Mouse (Mus musculus): ENCODE data around the gene Eno1. TPM values are rescaled to one million over a fixed set of nuclear protein-coding genes. Genes with fewer than 3 reads are reported as not detected.
"Not testable (repeated sequence)": the region's sequence is repeated elsewhere in the genome, so short reads cannot be mapped to it uniquely, and the experiment has no call there.

Gene Eno1
- total RNA-seq, 2 experiments from 2014 or later = 471 to 935 TPM

DNA sequence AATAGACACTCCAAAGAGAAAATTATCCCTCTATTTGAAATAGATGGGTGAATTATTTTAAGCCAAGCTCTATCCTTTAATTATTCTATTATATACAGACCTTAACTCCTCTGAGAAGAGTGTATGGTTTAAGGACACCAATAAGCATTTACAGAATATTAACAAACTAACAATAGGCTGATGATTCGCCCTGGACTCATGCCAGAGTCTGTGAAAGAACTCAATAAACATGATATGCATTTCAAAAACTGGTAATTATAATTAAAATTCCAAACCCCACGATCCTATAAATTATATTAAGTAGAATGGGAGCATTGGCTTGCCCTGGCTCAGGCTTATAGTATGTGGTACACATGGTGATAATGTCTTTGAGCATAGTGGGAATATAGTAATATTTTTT is 43.5 kb downstream of the Eno1 start:
- no peak for DNase-seq (ENCODE audit: low spot score in 2 of 2)

DNA sequence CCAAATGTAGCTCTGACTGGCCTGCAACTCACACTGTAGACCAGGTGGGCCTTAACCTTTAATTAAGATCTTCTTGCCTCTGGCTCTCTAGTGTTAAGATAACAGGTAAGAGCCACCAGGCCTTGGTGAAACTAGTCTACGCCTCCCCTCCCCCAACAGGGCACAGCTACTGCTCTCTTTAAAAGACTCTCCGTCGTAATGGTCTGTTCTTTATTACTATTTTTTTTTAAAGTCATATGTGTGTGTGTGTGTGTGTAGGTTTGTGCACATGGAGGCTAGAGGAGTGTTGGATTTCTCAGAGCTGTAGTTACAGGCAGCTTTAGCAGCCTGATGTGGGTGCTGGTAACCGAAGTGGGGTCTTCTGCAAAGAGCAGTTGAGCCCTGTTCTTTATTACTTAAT is 43.9 kb downstream of the Eno1 start:
- DNase-seq (ENCODE audit: low spot score in 2 of 2) = no peak

DNA sequence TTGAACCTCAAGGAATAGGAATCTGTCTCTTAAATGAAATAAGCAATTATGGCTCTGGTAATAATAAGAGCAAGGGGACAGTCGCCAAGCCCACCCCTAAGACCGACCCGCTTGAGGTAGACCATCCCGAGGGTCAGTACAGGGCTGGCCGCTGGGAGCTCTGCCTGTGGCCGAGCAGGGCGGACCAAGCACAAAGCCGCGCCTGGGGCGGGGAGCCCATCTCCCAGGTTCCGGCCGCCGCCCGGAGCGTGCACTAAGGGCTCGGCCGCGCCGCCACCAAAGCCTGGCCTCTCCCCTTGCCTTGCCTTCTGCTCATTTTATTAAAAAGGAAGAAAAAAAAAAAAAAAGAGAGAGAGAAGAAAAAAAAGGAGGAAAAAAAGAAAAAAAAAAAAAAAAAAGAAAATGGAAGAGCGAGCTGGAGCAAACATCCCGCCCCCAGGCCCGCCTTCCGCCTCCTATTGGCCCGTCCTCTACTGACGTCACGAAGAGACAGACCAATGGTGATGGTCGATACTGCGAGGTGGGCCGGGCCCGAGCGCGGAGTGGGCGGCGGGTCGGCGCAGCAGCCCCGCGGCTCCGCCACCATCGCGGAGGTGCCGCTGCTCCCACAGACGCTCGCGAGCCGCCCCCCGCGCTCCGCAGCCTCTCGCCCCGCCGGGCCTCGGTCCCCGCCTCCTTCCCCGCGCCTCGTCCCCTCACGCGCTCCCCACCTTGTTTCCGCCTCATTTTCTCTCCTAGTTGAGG is 44.7 kb downstream of the Eno1 start, which contains the start of gene Rere:
Gene Rere (plus strand): TSS at position 629 of the 744 bp plus-strand sequence.
- peak; percentile 98 to 99 for DNase-seq (ENCODE audit: low spot score in 2 of 2)

DNA sequence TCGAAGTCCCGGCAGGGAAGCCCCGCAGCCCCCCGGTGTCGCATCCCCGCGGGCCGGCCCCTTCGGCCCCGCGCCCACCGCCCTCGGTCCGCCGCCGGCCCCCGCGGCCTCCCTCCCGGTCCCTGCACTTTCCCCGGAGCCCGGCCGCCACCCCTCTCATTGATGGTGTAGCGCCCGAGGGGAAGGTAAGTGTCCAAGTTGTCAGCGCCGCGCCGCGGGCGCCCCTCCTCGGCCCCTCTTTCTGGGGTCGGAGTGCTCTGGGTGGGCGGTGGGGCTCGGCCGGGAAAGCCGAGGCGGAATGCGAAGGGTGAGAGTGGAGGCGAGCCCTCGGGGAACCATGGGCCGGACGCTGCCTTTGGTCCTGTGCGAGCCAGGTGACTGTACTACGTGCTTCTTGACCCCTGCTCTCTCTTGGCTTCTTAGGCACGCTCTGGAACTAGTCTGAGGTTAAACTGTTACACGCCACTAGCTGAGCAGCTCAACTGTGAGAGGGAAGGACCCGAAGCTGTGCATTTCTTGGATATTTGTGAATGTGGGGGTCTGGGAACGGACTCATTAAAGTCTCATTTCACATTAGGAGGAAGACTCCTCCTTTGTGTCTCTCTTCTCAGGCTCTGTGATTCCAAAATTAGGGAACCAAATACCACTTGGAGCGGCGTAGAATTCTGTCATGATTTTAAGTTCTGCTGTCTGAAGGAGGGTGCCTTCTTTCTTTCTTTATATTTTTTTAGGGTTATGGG is 45.5 kb downstream of the Eno1 start:
- peak; percentile 49 to 54 for DNase-seq (ENCODE audit: low spot score in 2 of 2)

DNA sequence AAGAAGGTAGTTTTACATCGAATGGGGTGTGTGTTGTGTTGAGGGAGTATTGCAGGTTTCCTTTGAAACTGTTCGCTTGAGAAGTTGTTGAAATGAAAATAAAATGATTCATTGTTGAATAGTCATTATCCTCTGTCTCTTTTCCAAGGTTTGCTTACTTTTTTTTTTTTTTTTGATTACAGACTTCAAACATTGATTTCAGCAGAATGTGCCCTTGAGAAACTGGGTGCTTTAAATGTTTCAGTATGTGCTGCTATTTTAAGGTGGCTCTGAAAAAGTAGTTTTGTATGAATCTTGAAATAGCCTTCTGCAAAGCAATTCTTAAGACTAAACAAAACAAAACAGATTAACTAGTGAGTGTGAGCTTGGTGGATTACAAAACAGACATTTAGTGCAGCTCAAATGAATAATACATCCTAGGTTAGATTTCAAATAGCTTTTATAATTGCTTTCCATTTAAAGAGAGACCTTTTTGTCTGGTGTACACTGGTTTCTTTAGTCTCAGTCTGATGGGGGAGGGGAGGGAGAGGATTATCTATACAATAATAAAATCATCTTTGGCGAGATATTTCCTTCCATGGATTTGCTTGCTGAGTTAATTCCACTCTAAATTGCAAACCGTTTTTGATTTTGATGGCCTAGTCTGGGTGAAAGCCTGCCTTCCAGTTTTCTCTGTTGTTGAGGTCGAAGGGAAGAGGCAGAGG is 46.3 kb downstream of the Eno1 start:
- no peak for DNase-seq (ENCODE audit: low spot score in 2 of 2)

DNA sequence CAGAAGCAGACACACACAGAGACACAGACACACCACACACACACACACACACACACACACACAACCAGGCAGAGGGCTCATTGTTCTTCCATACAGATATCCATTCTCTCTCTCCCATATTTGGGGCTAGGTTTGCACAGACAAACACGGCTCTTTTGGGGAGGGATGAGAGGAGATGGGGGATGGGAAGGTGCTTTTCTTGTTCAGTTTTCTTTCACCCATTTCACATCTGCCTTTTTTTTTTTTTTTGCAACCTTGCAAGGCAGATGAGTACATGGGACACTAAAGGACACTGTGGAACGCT is 46.8 kb downstream of the Eno1 start:
- DNase-seq (ENCODE audit: low spot score in 2 of 2) = peak in 1 of 2 experiments; percentile 18

DNA sequence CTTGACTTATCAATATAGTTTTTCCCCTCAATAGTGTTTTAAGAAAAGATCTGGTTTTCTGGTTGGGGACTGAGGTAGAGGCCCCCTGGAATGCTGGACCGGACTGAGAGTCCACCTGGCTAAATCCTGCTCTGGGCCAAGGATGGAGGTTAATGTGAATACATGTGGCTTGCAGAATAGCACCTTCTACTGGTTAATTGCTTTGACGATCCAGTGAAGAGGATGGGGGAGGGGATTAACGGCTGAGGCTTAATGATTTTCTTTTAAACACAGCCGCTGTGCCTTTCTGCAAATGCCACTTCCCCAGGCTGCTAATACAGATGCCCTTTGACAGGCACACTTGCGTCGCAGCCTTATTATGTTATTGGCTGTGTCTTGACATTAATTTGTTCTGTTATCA is 47.5 kb downstream of the Eno1 start:
- peak in 1 of 2 experiments; percentile 16 for DNase-seq (ENCODE audit: low spot score in 2 of 2)

DNA sequence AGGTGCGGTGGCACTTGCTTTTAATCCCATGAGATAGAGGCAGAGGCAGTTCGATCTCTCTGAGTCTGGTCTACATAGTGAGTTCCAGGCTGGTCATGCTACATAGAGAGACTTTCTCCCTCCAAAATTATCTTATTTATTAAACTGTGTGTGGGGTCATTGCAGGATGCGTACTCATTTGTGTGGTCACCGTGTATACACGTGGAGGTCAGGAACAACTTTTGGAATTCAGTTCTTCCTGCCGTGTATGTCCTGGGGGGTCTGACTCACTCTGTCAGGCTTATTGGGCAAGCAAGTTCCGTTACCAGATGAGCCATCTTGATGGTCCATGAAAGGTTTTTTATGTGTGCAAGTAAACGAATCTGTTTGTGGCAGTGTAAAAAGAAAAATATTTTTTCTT is 50.5 kb downstream of the Eno1 start:
- DNase-seq (ENCODE audit: low spot score in 2 of 2) = no peak

DNA sequence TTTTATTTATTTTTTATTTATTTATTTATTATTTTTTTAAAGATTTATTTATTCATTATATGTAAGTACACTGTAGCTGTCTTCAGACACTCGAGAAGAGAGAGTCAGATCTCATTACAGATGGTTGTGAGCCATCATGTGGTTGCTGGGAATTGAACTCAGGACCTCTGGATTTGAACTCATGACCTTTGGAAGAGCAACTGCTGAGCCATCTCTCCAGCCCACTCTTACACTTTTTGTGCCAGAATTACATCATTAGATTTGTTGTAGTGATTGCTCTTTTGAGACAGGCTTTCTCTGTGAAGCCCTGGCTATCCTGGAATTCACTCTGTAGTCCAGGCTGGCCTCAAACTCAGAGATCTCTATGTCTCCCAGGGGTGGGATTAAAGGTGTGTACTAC is 50.9 kb downstream of the Eno1 start:
- not testable (repeated sequence) for DNase-seq (ENCODE audit: low spot score in 2 of 2)

DNA sequence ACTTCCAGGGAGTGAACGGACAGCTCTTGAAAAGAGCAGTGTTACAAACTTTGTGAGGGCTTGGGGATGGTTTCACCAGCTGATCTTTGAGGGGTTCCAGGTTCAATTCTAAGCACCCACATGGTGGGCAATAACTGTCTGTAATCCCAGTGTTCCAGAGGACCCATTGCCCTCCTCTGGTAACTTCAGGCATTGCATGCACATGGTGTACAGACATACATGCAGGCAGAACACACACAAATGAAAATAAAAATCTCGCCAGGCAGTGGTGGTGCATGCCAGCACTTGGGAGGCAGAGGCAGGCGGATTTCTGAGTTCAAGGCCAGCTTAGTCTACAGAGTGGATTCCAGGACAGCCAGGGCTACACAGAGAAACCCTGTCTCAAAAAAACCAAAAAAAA is 55.4 kb downstream of the Eno1 start:
- no peak for DNase-seq (ENCODE audit: low spot score in 2 of 2)

DNA sequence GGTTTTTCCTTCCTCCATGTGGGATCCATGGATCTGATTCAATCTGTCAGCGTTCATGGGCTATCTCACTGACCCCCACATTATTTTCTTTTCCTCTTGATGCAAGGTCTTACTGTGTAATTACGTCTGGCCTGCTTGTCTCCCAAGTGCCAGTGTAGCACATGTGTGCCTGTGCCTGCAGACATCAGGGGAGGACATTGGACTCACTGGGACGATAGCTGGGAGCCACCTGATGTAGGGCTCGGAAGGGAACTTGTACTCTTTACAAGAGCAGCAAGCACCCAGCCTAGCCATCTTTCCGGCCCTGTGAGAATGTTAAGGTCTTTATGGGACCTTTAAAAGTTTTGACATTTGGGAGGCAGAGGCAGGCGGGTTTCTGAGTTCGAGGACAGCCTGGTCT is 58.3 kb downstream of the Eno1 start:
- DNase-seq (ENCODE audit: low spot score in 2 of 2) = no peak

DNA sequence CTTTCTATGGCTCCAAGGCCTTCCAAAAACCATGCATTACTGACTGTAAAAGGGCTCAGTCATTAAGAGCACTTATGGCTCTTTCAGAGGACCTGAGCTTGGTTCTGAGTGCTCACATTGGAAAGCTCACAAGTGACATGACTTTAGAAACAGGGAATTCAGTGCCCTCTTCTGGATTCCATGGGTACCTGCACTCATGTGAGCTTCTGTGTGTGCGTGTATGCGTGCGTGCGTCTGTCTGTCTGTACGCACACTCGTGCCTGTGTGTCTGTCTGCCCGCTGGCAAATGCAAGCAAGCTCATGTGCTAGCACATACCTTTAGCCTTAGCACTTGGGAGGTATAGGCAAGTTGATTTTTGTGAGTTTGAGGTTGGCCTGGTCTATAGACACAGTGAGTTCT is 59.4 kb downstream of the Eno1 start:
- DNase-seq (ENCODE audit: low spot score in 2 of 2) = no peak

Other genes starting within 250 kb of the Eno1 start
- gene H6pd, start 227.7 kb upstream of the Eno1 start, total RNA-seq (2021) = 100 to 1,000 TPM; 122 to 137 TPM
- 1 to 10 TPM; 1.1 to 1.6 TPM for gene Gpr157, start 149.4 kb upstream of the Eno1 start, total RNA-seq (2021)
- 10 to 100 TPM in 1 of 2 experiments, 1 to 10 TPM in 1; 5.9 to 30.2 TPM for gene Slc2a5, start 117.4 kb upstream of the Eno1 start, total RNA-seq (2021)
- not detected for gene Slc2a7, start 87.7 kb upstream of the Eno1 start, total RNA-seq (2021)
- gene Car6, start 35.4 kb upstream of the Eno1 start, total RNA-seq (2021) = 1 to 10 TPM; 1.4 to 2.5 TPM
- gene Rere, start 44.9 kb downstream of the Eno1 start, total RNA-seq (2021) = 100 to 1,000 TPM in 1 of 2 experiments, 10 to 100 TPM in 1; 87.8 to 100 TPM